Mouse (Mus musculus): Measurements from ENCODE around the gene Astn1.

Gene Astn1

DNA sequence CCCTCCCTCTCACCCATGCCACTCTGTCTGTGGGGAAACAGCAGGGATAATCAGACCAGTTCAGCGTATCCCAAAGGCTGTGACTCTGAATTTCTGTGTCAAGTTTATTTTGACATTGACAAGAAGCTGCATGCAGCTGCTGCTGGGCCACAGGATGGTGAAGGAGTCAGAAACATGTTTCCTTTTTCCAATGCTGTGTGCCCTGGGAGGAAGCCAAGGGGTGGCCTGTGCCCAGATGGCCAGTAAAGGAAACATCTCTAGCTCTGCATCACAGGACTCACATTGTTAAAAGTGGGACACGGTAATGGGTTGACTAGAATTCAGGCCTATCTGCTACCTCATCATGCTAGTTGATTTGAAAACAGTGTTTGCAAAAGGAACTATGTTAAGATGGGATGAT is 279.2 kb downstream of the Astn1 start:
- DNase-seq: no peak

DNA sequence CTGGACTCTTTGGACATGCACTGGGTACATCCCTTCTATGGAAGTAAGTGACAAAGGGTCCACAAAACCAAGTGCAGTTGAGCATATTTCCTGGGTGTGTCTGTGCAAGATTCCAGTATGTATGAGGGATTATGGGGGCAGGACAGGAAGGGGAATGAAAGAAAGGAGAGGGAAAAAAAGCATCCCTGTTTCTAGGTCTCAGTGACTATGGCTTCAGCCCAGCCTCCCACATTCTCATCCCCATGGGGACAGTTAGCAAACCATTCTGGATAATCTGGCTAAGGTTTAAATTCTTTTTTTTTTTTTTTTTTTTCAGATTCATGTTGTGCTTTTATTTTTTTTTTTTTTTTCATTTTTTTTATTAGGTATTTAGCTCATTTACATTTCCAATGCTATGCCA is 280.2 kb downstream of the Astn1 start:
- DNase-seq: no peak

DNA sequence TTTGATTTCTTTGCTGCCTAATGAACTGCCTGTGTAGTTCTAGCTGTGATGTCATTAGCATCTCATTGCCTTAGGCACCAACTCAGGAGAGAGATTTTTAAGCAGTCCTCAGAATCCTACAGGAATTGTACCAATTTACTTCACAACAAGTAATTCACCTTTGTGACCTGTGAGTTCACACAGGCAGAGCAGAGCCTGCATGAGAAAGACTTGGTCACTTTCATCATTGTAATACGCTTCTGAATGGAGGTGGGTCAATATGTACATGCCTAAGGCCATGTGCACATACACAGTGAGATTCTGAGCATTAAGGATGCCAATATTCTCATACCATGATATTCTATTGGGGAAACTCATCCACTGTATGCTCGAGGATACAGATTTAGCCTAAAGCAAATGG is 290.7 kb downstream of the Astn1 start:
- no peak for DNase-seq

DNA sequence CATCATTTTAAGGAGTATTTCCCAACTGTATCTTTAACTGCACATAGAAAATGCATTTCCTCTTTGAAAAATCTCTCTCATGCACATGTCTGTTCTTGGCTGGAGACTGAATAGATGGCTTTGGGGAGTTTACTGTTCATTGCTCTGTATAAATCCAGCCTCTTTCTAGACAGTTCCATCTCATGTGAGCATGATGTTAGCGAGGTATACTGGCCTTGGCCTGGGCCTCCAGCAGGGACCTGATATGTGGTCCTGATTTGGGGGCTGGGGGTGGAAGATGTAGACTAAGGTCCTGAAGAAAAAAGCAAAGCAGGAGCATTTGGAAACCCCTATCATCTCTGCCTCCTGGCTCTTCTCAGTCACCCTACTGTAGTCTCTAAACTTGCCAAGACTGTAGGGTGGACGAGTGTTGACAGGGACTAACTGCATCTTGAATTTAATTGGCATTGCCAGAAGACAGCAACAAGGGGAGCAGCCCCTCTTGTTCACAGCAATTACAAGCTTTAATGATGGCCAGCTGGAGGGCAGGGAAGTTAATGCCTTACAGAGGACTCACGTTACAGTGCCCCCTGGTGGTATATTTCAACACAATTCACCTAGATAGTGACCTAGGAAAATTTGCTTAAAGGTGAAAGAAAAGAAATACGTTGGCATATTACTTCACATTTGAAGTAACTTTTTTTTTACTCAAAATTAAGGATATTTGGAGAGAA is 291.9 kb downstream of the Astn1 start:
- peak; percentile 50 for DNase-seq

DNA sequence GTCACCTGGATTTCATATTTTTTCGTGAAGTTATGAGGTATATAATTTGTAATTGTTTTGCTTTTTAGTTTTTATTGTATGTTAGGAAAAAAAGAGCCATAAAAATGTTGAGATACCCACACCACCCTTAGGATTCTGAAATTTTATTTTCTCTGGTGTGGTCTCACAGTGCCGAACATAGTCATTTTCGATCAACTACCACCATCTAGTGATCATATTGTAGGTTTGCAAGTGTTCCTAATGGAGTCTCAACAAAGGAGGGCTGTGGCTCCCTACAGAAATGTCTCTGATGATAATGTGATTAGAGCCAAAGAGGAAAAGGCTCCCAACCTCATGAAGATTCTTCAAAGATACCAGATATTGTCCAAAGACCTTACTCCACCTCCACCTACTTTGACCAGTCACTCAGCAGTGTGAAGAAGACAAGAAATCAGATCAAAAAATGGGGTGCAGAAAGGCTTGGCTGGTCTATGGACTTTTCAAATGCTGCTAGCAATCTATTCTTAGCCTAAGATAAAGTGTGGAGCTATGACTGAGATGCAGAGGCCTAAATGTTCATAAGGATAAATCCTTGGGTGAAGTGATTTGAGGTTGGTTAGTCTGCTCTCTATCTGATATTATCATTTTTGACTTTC is 292.6 kb downstream of the Astn1 start:
- DNase-seq: no peak

DNA sequence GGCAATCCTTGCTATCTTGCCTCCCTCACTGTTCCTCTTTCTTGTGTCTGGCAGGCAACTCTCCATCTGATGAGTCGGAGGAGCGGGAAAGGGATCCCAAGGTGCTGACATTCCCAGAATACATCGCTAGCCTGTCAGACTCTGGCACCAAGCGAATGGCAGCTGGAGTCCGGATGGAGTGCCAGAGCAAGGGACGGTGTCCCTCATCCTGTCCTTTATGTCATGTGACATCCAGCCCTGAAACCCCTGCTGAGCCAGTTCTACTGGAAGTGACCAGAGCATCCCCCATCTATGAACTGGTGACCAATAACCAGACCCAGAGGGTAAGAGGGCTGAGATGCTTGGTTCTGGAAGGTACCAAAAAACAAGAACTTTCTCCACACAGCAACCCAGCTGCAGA is 294.9 kb downstream of the Astn1 start:
- DNase-seq: no peak

DNA sequence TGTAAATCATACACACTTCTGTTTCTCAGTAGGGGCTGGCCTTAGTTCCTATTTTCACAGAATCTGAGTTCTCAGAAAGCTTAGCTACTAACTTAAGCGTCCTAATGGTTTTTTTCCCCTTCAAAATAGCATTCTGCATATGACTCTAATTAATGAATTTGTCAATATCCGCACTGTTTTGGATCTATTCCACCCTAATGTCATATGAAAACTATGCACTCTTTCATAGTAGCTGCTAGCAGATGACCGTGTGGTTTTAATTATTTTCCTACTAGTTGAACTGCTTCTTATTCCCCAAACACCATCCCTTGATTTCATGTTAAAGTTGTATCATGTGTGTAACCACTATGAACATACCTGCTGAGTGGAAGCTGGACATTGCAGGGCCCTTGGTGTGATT is 303.9 kb downstream of the Astn1 start:
- no peak for DNase-seq

DNA sequence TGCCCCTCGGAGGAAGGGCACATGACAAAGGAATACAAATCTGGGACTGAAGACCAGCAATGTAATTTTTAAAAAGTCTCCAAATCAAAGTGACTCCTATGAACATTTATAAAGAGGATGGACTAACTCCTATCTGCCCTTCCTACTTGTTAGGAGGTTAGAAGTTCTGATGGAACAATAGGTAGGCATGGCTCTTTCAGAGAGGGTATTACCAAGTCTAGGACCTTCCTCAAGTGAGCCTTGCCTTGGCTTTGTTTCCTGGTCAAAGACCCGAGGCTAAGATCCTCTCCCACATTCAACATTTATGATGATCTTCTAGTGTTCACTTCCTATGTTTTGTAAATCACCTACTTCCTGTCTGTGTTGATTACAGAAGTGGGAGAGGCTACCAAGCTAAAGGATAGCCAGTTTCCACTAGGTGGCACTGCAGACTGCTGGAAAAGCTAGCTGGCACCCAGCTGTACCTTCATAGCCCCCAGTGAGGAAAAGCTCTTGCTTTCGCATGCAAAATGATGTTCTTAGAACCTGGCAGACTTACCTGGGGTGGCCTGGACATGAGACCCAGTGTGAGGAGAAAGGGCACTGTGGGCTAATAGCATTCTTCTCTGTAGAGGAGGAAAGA is 308.0 kb downstream of the Astn1 start:
- peak; percentile 71 for DNase-seq

DNA sequence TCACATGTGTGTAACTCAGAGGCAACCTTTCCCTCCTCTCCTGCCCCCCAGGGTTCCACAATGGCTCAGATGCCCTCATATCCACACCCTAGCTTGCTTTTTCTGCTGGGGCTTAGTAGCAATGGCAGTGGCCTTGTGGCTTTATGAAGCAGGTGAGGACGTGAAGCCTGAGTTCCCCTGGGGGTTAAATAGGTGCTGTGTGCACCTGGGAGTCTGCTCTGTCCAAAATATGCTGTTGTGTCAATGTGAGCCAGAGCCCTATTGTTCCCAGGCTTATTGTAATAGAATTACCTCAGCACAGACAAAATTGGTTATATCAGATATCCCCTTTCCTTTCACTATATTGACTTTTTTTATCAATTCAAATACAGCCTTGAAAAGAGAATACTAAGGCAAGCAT is 325.7 kb downstream of the Astn1 start:
- DNase-seq: no peak

DNA sequence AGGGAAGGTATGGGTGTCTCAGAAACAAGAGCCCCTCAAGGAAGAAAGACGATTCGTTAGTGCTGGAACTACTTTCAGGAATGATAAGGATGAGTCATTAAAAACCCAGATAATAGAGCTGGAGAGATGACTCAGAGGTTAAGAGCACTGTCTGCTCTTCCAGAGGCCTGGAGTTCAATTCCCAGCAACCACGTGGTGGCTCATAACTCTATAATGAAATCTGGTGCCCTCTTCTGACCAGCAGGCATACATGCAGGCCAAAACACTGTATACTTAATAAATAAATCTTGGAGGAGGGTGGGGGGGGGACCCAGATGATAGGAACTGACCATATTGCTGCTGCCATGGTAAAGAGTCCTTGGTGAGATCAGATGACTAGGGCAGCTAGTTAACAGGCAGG is 335.4 kb downstream of the Astn1 start:
- no peak for DNase-seq

DNA sequence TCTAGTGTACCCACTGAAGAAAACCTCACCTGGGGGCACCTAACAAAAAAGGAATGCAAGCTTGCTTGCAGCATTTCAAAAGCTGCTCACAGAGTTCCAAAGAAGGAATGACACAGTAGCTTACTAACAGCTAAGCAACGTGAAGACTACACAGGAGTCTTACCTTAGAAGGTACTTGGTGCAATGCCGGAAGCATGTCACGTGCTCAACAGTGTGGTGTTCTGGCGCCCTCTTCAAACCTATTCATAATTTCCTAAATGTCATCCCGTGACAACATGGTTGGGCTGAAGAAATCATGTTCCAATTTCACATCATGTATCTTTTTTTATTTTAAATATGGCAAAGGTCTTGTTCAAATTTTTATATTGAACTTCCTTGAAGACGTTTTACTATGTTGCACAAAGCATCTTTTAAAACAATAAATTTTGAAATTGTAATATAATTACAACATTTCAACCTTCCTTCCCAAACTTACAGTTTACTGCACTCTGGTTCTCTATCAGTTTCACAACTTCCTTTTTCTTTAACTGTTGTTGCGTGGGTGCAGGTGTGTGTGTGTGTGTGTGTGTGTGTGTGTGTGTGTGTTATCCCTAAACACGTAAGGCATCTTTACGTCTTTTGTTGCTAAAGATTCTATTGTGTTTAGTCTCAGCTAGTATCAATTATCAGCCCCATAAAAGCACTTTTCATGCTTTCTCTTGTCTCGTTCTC is 335.9 kb downstream of the Astn1 start:
- no peak for DNase-seq

DNA sequence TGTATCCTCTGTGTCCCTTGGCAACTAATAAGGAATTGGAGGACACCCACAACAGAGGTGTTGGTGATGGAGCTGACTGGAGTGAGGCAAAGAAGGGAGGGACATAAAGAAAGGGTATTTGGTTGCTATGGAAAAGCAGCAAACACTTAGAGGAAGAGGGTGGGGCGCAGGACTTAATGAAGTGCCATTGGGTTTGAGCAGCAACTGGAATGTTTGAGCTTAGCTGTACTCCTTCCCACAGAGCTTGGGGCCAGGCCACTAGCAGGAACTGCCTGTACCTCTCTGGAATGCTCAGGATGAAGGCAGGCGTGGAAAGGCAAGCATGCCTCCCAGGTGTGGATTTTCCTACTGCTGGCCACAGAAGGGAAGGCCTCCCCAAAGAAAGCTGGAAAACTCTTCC is 337.2 kb downstream of the Astn1 start:
- DNase-seq: peak; percentile 72

DNA sequence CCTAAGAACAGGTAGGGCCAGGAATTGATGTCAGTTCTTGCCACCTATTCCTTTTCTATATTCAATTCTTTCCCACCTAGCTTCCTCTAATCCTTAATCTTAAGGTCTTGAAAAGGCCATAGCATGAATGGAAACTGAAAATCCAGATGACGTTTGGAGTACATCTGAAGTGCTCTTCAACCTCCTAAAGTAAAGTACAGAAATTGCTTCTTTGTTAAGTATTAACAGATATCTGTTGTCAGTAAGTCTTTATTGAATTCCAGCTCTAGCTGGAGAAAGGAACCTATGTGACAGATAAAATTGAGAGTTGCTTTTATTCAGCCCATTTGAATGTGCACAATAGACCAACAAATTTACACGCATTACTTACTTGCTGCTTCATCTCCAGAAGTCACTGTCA is 338.1 kb downstream of the Astn1 start:
- peak; percentile 16 for DNase-seq

DNA sequence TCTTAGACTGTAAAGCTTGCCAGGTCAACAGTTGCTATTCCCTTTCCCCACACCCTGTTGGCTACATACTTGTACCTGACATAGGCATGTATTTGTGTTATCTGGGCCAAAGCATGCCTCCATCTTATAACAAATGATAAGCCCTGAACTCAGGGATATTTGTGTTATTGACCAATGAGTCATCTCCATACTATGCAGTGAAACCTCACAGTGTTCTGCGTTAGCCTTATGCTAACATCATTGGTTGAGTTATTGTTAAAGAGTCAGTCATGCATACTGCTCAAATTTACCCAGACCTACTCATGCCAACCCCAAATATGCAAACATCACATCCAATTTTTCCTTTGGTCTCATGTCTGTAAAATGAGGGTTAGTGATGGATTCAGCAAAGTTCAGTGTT is 339.3 kb downstream of the Astn1 start:
- peak; percentile 5 for DNase-seq

DNA sequence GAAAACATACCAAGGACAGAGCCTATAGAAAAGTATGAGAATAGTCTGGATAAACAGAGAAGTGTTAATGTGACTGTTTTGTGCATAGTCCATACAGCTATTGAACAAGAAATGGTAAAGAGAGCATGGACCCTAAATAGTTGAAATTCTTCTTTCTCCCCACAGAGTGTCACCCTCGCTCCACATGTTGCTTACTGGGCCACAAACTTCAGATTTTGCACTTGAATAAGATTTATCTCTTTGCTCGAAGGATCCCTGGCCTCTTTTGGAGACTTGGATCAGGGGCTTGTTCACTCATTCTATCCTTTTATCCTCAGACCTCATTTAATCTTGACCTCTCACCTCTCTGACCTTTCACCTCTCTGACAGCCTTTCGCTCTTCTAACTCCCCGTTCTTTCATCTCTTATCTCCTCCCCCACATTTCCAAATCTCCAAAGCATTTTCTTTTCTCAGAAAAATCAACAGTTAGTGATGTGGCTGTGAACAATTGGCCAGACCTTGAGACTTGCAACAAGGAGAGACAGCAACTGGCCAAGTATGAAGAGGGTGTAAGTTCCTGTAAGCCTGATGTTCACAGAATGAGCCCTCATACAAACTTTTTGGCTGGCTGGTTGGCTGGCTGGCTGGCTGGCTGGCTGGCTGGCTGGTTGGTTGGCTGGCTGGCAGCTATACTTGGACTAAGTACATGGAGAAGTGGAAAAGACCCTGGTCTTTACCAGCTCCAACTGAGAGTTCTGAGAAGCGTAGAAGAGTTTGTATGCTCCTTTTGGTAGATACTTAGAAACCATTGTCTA is 351.4 kb downstream of the Astn1 start:
- peak; percentile 27 for DNase-seq

DNA sequence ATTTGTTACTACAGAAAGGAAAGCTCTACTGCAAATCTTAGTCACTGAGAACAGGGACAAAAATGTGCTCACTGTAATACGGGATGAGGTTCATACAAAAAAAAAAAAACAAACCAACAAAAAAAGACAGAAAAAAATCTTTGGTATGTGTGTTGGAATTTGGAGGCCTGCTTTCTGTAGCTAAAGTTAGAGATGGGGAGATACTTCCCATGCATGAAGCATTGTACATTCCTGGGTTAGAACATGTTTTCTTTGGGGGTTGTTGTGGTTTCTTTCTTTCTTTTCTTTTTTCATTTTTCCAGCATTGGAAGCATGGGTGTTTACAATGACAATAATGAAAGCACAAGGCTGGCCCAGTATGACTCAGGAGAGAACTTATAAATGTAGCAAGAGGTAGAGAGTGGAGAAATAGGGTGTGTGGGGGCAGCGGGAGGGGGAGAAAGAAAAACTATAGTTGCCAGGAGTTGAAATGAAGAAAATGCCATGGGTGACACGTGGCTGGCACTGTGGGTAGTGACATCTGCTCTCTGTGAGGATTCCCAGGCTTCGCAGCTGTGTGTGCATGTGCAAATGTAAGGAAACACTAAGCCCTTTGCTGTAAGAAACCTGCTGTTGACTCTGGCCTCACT is 370.9 kb downstream of the Astn1 start:
- no peak for DNase-seq

DNA sequence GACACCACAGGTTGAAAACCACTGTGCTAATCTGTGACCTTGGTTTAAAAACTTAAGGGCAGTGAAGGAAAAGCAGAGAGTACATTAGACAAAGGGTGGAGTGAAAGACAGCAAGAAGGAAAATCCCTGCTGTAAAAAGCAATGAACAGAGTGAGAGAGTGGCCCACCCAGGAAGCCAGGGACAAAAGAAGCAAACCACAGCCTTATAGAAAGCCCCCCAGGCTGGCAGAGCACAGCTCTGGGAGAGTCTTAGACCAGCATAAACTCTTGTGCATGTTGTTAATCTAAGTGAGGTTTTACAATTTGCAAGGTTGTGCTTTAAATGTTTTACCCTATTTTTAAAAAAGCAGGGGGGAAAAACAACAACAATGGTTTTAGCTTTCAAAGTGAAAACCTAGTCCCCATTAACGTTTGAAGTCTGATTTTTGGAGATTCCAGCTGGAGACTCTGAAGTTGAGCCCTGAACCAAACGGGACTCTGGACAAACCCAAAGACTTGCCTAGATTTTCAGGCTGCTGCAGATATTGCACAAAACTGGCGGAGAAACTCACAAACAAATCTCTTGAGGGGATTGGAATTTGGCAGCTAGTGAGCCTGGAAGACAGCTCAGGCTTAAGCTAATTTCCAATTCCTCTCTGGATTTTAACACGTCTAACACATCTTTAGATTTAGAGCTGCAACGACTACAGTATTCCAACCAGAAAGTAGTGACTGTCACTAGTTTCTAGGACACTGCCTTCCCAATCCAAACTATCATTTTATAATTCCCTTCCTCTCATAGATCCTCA is 377.3 kb downstream of the Astn1 start:
- peak; percentile 4 for DNase-seq

DNA sequence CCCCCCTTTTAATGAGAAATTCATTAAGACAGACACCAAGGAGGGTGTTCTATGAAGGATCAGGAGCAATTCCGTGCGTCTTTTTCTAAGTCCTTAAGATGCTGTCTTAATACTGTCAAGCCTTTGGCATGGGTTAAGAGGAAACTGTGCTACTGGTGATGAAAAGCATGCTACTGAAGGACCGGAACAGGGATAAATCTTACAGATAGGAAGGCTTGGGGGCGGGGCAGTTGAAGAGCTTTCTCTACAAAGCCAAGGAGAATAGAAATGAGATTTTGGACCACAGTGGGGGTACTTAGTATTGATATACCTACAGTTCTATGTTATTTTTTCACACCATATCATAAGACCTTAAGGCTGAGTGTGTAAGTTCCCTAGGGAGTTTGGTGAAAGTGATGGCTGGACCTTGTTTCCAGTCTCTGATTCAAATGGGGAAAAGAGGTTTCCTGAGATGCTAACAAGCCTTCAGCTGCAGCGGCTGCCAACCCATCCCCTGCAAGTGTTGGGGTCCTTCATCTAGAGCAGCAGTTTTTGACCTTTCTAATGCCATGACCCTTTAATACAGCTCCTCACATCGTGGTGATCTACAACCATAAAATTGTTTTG is 378.2 kb downstream of the Astn1 start:
- DNase-seq: no peak

DNA sequence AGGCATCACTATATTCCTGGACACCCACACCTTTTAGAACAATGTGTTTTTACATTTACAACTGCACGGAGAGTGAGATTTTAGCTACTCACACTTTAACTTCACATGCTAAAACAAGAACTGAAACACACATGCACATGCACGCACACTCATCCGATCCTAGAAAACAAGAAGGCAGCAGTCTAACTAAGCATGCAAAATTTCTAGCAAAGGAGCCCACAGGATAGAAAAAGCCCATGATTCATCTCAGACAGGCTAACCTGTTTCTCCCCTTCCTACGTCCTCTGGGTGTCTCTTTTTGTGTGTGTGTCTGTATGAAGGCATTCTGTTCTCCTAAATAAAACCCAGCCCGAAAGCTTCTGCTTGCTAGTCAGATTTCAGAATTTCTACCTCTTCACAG is 378.9 kb downstream of the Astn1 start:
- no peak for DNase-seq

Measured in lung, postnatal 36 days (tissue).